Mouse (Mus musculus): ENCODE results near the gene Gipc2.

Gipc2 gene

GRCm38 (mm10) chr3:152069001-152069400 lies 97.0 kb downstream of the Gipc2 start:
- DNase-seq (ENCODE audit: low spot score), result no peak

- DNase-seq (ENCODE audit: low spot score), result no peak
These were observed 97.7 kb downstream of the Gipc2 start for GRCm38 (mm10) chr3:152068311-152068710.

GRCm38 (mm10) chr3:152066696-152067095 lies 99.3 kb downstream of the Gipc2 start:
- no peak for DNase-seq (ENCODE audit: low spot score)

GRCm38 (mm10) chr3:152065806-152066205 lies 100.2 kb downstream of the Gipc2 start:
- no peak for DNase-seq (ENCODE audit: low spot score)

- DNase-seq (ENCODE audit: low spot score), result no peak
These were observed 101.9 kb downstream of the Gipc2 start for GRCm38 (mm10) chr3:152064166-152064565.

- peak; percentile 19 for DNase-seq (ENCODE audit: low spot score)
These were observed 103.2 kb downstream of the Gipc2 start for GRCm38 (mm10) chr3:152062806-152063205.

GRCm38 (mm10) chr3:152061145-152061544 lies 104.9 kb downstream of the Gipc2 start:
- no peak for DNase-seq (ENCODE audit: low spot score)

- DNase-seq (ENCODE audit: low spot score), result no peak
These were observed 107.8 kb downstream of the Gipc2 start for GRCm38 (mm10) chr3:152058235-152058634.

- DNase-seq (ENCODE audit: low spot score), result peak; percentile 4
These were observed 111.8 kb downstream of the Gipc2 start for GRCm38 (mm10) chr3:152054260-152054659.

GRCm38 (mm10) chr3:152051959-152052358 lies 114.1 kb downstream of the Gipc2 start:
- DNase-seq (ENCODE audit: low spot score), result no peak

GRCm38 (mm10) chr3:152047914-152048313 lies 118.1 kb downstream of the Gipc2 start:
- DNase-seq (ENCODE audit: low spot score), result no peak

- no peak for DNase-seq (ENCODE audit: low spot score)
These were observed 119.1 kb downstream of the Gipc2 start for GRCm38 (mm10) chr3:152046895-152047294.
